Mouse (Mus musculus): ENCODE results near the gene Ndel1. TPM values are rescaled to one million over a fixed set of nuclear protein-coding genes. Genes with fewer than 3 reads are reported as not detected.

The Ndel1 gene
- total RNA-seq, 4 experiments from 2014 or later = 53.9 to 67.7 (median 65.2) TPM

GRCm38 (mm10) chr11:68779735-68780465 lies 91.8 kb downstream of the Ndel1 start:
- DNase-seq (ENCODE audit: low spot score) = no peak

- DNase-seq (ENCODE audit: low spot score) = no peak
Observed at GRCm38 (mm10) chr11:68778855-68779254, 92.8 kb downstream of the Ndel1 start.

- DNase-seq (ENCODE audit: low spot score) = no peak
Observed at GRCm38 (mm10) chr11:68777933-68778332, 93.7 kb downstream of the Ndel1 start.

GRCm38 (mm10) chr11:68776147-68776655 lies 95.5 kb downstream of the Ndel1 start:
- no peak for DNase-seq (ENCODE audit: low spot score)

Other genes with a start within 250 kb of the Ndel1 start
- 10 to 100 TPM; 21.6 to 24.0 (median 22.9) TPM for gene Myh10, start 180.3 kb downstream of the Ndel1 start, total RNA-seq (2022)
- under 1 TPM in 3 of 4 experiments, not detected in 1; 0.11 to 0.28 (median 0.17) TPM for gene Rnf222, start 16.7 kb upstream of the Ndel1 start, total RNA-seq (2022)
- 100 to 1,000 TPM; 676 to 808 (median 721) TPM for gene Rpl26, start 29.7 kb upstream of the Ndel1 start, total RNA-seq (2022)
- under 1 TPM in 1 of 4 experiments, not detected in 3; 0.44 TPM for gene Odf4, start 55.2 kb upstream of the Ndel1 start, total RNA-seq (2022)
- gene Arhgef15, start 85.6 kb upstream of the Ndel1 start, total RNA-seq (2022) = 10 to 100 TPM; 26.6 to 30.9 (median 30.1) TPM
- gene Slc25a35, start 96.3 kb upstream of the Ndel1 start, total RNA-seq (2022) = 1 to 10 TPM; 3.4 to 8.3 (median 6.3) TPM
- 10 to 100 TPM; 81.3 to 98.3 (median 89.4) TPM for gene Rangrf, start 103.3 kb upstream of the Ndel1 start, total RNA-seq (2022)
- 1 to 10 TPM; 4.5 to 8.2 (median 5.3) TPM for gene Pfas, start 136.6 kb upstream of the Ndel1 start, total RNA-seq (2022)
- 10 to 100 TPM; 13.0 to 19.5 (median 14.9) TPM for gene Ctc1, start 144.1 kb upstream of the Ndel1 start, total RNA-seq (2022)
- under 1 TPM in 2 of 4 experiments, not detected in 2; 0.33 to 0.75 TPM for gene Aurkb, start 173.8 kb upstream of the Ndel1 start, total RNA-seq (2022)
- gene Borcs6, start 187.9 kb upstream of the Ndel1 start, total RNA-seq (2022) = 10 to 100 TPM; 16.1 to 18.7 (median 17.1) TPM
- 1 to 10 TPM; 6.3 to 8.4 (median 7.5) TPM for gene Tmem107, start 198.9 kb upstream of the Ndel1 start, total RNA-seq (2022)
- 10 to 100 TPM; 57.1 to 72.2 (median 68.6) TPM for gene Vamp2, start 216.6 kb upstream of the Ndel1 start, total RNA-seq (2022)
- gene Per1, start 223.4 kb upstream of the Ndel1 start, total RNA-seq (2022) = 10 to 100 TPM; 33.3 to 81.2 (median 48.5) TPM
- gene Hes7, start 248.5 kb upstream of the Ndel1 start, total RNA-seq (2022) = under 1 TPM in 1 of 4 experiments, not detected in 3; 0.12 TPM

Data from heart, adult 8-10 months (tissue).